Mouse (Mus musculus) stomach, postnatal 0 days (tissue): ENCODE results near the gene Hist1h2bh. TPM values are rescaled to one million over a fixed set of nuclear protein-coding genes. Genes with fewer than 3 reads are reported as not detected.
"Not testable (repeated sequence)": the region's sequence is repeated elsewhere in the genome, so short reads cannot be mapped to it uniquely, and the experiment has no call there.

ENCODE experiments used
- ATAC-seq: fragments of 200-750 bp; cut with Nextera tagmentation; 2 replicates; pipeline ENCODE4 v1.8.0; 2017; ENCODE audit not compliant: low FRiP score, low TSS enrichment
- DNase-seq: peaks from one replicate; pipeline ENCODE4 v3.0.0-alpha.2; 2016; ENCODE audit warnings: low spot score
- H3K27ac ChIP-seq: fragments of 300-500 bp; sonication (generic); replicated peaks from 2 replicates; pipeline ENCODE4 v1.5.1; 2014; ENCODE audit warnings: mild to moderate bottlenecking, control low read depth
- H3K27me3 ChIP-seq: fragments of 300-500 bp; sonication (generic); 2 replicates; pipeline ENCODE4 v1.6.1; 2014; ENCODE audit warnings: low read length; ENCODE audit not compliant: control insufficient read depth, insufficient read depth
- H3K36me3 ChIP-seq: fragments of 300-500 bp; sonication (generic); 2 replicates; pipeline ENCODE4 v1.6.1; 2014; ENCODE audit warnings: low read length, mixed read lengths; ENCODE audit not compliant: control insufficient read depth, insufficient read depth
- H3K4me1 ChIP-seq: fragments of 300-500 bp; sonication (generic); replicated peaks from 2 replicates; pipeline ENCODE4 v1.6.1; 2014; ENCODE audit warnings: antibody characterized with exemption; ENCODE audit not compliant: control insufficient read depth, insufficient read depth
- H3K4me2 ChIP-seq: fragments of 300-500 bp; sonication (generic); replicated peaks from 2 replicates; pipeline ENCODE4 v1.6.1; 2014; ENCODE audit warnings: low read depth, mild to moderate bottlenecking, control low read depth, moderate library complexity
- H3K4me3 ChIP-seq: fragments of 300-500 bp; sonication (generic); 2 replicates; pipeline ENCODE4 v1.5.1; 2014; ENCODE audit warnings: low read depth, low read length, control low read depth
- H3K9ac ChIP-seq: fragments of 300-500 bp; sonication (generic); 2 replicates; pipeline ENCODE4 v1.6.1; 2014; ENCODE audit warnings: mild to moderate bottlenecking, low read length, control low read depth, mixed read lengths
- H3K9me3 ChIP-seq: fragments of 300-500 bp; sonication (generic); 2 replicates; pipeline ENCODE4 v1.6.1; 2016; ENCODE audit warnings: low read length; ENCODE audit not compliant: control insufficient read depth
- CTCF ChIP-seq: IDR thresholded peaks from 2 replicates; pipeline ENCODE4 v1.5.1; 2016; ENCODE audit warnings: antibody characterized with exemption, low read depth, mild to moderate bottlenecking, moderate library complexity
- EP300 ChIP-seq: optimal IDR thresholded peaks from 2 replicates; pipeline ENCODE3; 2016; ENCODE audit warnings: antibody characterized with exemption
- WGBS: fragments of 180-500 bp; shearing (Covaris S2); extraction: QIAGEN DNeasy Blood & Tissue Kit; methylation state at CpG from one replicate; pipeline ENCODE4 v1.1.7; 2014; 5-methylcytosine and 5-hydroxymethylcytosine counted together
- polyA plus RNA-seq: library from polyadenylated mRNA; unstranded; fragments of >200 nt; fragmentation: Nextera tagmentation; extraction: Ambion mirVana; gene quantifications from 2 replicates; pipeline ENCODE4 v1.2.1, GENCODE M21; 2015

Gene Hist1h2bh
- polyA plus RNA-seq, 1 experiment from 2014 or later, result 0.62 TPM

- no peaks in the 10 kb centered on the region for H3K4me1 ChIP-seq
- under 1% methylated on average over 24 of the region's 45 CpGs for WGBS
- peak within 1 kb of the TSS; percentile 58 for H3K9ac ChIP-seq
- no peaks in the 10 kb centered on the region for H3K36me3 ChIP-seq
- H3K9me3 ChIP-seq, result no peaks in the 10 kb centered on the region
- peak; percentile 95 for ATAC-seq
- H3K4me3 ChIP-seq, result peak within 1 kb of the TSS; percentile 46
- TF ChIP-seq EP300 (peak; percentile 36), CTCF (no peak; the same call in 1 of the 2 replicates)
- H3K4me2 ChIP-seq, result peak within 1 kb of the TSS; percentile 61
- H3K27ac ChIP-seq, result peak within 1 kb of the TSS; percentile 89
- no peaks in the 10 kb centered on the region for H3K27me3 ChIP-seq
- peak; percentile 50 for DNase-seq
Measured at GRCm38 (mm10) chr13:23543965-23544786, 984 bp upstream of the Hist1h2bh start, which contains the start of gene Hist1h3f. Gene Hist1h3f, plus strand, starts transcription at chr13:23544052.

GRCm38 (mm10) chr13:23542225-23542980 is 789 bp downstream of the Hist1h2bh start:
- Histone ChIP-seq H3K4me2 (peak overlapping the region; percentile 61), H3K27ac (peak overlapping the region; percentile 86), H3K4me3 (peak overlapping the region; percentile 44), H3K9ac (peak overlapping the region; percentile 47)
- H3K36me3 ChIP-seq, ATAC-seq, H3K9me3 ChIP-seq, DNase-seq, H3K27me3 ChIP-seq, H3K4me1 ChIP-seq: not testable (repeated sequence)
- 6% methylated on average over 3 of the region's 3 CpGs for WGBS

DNA sequence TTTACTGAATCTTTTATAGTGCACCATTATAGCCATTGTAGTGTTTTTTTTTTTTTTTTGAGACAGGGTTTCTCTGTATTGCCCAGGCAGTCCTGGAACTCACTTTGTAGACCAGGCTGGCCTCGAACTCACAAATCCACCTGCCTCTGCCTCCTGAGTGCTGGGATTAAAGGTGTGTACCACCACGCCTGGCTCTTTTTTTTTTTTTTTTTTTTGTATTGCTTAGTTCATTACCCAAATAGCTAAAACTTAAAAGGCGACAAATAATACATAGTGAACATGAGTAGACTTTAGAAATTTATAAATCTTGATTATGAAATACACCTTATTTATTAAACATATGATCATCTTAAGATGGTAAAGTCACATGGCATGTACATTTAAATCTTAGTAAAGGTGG is 1.7 kb downstream of the Hist1h2bh start:
- Histone ChIP-seq H3K36me3 (no peaks in the 10 kb centered on the region), H3K27ac (no peak overlapping the region), H3K27me3 (no peaks in the 10 kb centered on the region), H3K4me3 (no peak overlapping the region), H3K4me1 (no peaks in the 10 kb centered on the region), H3K4me2 (no peak overlapping the region), H3K9me3 (no peaks in the 10 kb centered on the region), H3K9ac (no peak overlapping the region)
- 83% methylated on average over 3 of the region's 3 CpGs for WGBS
- ATAC-seq (no peak), DNase-seq (no peak)
- TF ChIP-seq EP300 (no peak), CTCF (no peak)

DNA sequence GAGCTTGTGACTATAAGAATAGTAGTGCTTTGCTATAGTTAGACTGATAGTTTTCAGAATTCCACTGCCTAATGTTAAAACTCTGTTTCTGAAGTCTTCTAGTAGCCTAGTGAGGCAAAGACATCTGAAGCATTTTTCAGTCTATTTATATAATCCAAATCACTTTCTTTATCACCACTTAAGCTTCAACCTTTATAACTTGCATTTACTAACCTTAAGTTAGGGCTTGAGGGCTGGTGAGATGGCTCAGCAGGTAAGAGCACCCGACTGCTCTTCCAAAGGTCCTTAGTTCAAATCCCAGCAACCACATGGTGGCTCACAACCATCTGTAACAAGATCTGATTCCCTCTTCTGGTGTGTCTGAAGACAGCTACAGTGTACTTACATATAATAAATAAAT is 3.4 kb downstream of the Hist1h2bh start:
- DNase-seq, H3K9me3 ChIP-seq, H3K27ac ChIP-seq, H3K4me2 ChIP-seq, H3K9ac ChIP-seq, H3K4me3 ChIP-seq, ATAC-seq, H3K27me3 ChIP-seq, H3K4me1 ChIP-seq, H3K36me3 ChIP-seq: not testable (repeated sequence)
- WGBS, result 67% methylated on average over 1 of the region's 1 CpGs

GRCm38 (mm10) chr13:23538249-23538648 is 4.9 kb downstream of the Hist1h2bh start:
- no peak overlapping the region for H3K4me3 ChIP-seq
- H3K27ac ChIP-seq, result no peak overlapping the region
- no peaks in the 10 kb centered on the region for H3K27me3 ChIP-seq
- 69% methylated on average over 5 of the region's 5 CpGs for WGBS
- no peaks in the 10 kb centered on the region for H3K36me3 ChIP-seq
- H3K9ac ChIP-seq, result no peak overlapping the region
- ATAC-seq (no peak), DNase-seq (no peak)
- H3K4me1 ChIP-seq, result no peaks in the 10 kb centered on the region
- no peak overlapping the region for H3K4me2 ChIP-seq
- no peaks in the 10 kb centered on the region for H3K9me3 ChIP-seq
- no peak for TF ChIP-seq EP300
- no peak for TF ChIP-seq CTCF
